Mouse (Mus musculus) cerebral cortex, adult 2 months (tissue): ENCODE data around the gene Dlat.

Experiments used
- WGBS: fragments of 180-500 bp; shearing (Covaris S2); methylation state at CpG from one replicate; pipeline ENCODE4 v1.1.7; 2018; 5-methylcytosine and 5-hydroxymethylcytosine counted together

Dlat gene

DNA sequence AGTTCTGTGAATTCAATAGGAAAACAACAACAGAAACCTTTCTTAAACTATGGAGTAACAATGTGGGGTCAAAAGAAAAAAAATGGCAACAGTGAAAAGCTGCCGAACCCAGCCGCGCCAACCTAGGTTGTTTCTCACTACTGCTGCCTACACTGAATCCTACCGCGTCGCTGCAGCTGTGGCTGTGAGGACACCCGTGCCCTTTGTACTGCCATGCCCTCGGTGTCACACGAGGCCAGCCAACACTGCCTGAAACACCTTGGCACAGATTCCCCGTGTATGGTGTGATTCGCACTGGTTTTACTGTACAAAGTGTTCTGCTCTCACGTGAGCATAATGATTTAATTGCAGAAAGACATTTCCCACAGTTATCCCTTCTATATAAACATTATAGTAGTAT is 851 bp upstream of the Dlat start:
- 5% methylated on average over 12 of the region's 12 CpGs for WGBS

DNA sequence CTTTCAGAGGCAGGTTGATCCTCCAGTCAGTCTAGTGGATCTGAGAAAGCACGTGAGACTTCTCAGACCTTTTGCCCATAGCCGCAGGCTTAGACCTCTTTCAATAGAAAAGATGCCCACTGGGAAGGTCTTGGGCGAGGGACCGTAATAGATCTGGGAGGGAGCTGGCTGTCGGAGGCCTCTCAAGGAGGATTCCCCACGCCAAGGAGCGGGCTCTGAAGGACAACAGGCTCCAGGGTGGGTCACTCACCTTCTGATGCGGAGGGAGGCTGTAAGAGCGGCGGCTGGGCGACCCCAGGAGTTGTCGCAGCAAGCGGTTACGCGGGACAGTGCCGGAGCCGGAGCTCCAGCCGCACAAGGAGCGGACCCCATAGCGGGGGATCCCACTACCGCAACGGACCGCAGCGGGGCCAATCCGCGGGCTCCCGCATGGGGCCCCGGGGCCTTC is 615 bp downstream of the Dlat start:
- WGBS: under 1% methylated on average over 28 of the region's 28 CpGs

DNA sequence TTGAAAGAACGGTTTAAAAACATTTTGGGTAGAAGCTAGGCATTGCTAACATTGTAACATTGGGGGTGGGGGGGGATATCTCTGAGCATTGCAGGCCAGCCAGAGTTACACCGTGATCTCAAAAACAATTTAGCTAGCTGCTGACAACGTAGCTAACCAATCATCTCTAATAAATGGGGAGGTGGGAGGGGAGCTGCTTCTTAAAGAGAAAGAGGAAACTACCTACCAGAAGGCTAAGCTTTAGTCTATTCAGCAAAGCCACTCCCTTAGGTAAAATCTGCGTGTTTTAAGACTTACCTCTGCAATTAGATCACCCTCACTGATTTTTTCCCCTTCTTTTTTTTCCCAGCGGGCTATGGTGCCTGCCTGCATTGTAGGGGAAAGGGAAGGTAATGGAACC is 1.2 kb downstream of the Dlat start:
- WGBS: 16% methylated on average over 5 of the region's 5 CpGs

DNA sequence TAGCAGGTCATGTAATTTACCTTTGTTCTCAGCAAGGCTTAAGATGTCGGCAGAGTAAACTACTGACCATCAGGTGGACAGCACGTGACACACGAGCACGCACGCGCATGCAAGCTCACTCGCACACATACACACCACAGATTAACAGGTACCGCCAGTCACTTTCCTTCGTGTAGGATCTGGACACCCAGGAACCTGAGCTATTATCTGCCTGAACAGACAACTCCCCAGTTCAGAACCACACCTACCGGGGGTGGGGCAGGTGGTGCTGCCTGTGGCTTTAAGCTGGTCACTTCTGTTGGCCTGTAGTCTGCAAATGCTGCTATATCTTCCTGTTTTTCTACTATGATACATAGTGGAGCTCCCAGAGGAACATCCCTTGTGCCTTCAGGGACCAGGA is 9.1 kb downstream of the Dlat start:
- WGBS: 98% methylated on average over 10 of the region's 10 CpGs

DNA sequence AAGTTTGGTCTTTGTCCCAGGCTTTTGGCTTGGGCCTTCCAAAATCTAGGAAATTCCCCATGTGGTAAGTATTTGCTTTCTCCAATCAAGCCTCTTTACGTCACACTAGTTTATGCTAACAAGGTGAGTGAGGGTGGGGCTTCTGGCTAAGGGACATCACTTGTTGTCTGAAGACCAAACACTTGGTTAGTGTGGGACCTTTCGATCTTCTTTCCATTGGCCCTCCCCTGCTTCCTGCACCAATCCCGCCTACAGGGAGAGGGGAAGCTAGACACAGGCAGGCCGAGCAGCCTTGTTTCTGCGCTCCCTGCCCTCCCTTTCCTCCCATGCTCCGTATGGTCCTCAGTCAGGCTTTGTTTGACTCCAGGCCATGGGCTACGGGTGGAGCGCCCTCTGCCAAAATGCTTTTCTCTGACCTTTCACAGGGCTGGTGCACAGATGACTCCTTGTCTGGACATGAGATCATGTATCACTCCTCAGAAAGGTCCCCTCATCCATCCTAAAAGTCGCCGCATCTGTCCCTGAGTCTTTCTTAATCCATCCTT is 12.7 kb downstream of the Dlat start:
- 83% methylated on average over 10 of the region's 10 CpGs for WGBS

DNA sequence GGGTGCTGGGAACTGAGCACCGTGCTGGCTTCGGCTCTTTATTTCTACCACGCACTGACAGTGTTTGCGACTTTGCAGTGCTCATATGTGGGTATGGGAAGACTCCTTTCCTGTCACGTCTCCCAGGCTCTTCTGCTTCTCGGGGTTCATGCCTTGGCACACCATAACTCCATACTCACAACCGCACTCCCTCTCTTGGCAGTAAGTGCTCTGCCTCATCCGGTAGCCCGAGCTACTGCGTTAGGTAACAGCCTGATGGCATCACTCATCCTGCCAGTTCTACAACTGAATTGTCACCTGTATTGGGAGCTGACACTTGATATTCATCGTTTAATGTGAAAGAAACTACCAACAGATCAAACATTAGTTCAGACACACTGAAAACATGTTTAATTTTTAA is 25.3 kb downstream of the Dlat start:
- 88% methylated on average over 11 of the region's 11 CpGs for WGBS

DNA sequence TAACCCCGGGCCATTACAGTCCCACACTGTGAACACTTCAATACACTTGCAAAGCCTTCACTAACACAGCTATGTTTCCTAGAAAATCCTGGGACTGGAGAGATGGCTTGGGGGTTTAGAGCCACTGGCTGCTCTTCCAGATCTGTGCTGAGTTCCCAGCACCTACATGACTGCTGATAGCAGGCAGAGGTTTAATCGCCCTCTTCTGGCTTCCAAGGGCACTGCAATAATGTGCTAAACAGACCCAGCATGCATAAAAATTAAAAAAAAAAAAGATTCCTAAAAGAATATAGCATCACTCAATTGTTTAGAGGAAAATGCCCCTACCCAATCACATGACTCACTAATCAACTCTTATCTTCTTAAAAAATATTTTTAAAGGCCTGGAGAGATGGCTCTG is 26.5 kb downstream of the Dlat start:
- 57% methylated on average over 2 of the region's 2 CpGs for WGBS

DNA sequence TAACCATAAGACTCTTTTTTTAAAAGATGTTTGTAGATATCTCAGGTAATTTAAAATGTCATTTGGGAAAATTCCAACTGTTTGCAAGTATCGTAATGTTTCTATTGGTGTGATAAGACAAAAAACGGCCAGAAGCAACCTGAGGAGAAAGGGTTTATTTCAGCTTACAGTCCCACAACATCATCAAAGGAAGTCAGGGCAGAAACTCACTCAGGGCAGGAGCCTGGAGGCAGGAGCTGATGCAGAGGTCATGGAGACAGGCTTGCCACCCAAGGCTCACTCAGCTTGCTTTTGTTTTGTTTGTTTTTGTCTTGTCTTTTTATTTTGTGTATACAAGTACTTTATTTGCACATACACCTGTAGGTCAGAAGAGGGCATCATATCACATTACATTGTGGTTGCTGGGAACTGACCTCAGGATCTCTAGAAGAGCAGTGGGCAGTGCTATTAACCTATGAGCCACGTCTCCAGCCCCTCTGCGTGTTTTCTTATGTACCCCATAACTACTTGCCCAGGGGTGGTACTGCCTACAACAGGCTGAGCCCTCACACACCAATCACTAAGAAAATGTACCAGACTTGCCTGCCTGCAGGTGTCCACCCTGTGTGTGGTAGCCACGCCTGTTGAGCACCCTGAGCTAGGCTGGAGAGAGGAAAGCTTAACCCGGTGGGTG is 27.4 kb downstream of the Dlat start:
- 92% methylated on average over 6 of the region's 6 CpGs for WGBS

DNA sequence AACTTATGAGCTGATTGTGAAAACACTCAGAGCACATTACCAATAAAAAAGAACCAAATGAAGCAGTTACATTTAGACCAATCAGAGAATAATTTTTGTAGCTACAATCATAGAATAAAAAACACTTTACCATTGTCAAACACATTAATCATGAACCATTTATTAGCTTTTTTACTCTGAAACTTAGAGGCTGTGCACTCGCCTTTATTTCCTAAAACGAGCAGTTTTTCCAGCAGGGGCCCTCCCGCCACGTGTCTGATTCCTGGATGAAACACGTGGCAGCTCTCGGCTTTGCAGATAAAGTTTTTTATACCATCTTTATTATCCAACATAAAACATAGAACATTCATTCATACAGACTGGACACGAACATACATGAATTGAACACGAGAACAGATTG is 28.7 kb downstream of the Dlat start:
- 88% methylated on average over 6 of the region's 8 CpGs for WGBS

DNA sequence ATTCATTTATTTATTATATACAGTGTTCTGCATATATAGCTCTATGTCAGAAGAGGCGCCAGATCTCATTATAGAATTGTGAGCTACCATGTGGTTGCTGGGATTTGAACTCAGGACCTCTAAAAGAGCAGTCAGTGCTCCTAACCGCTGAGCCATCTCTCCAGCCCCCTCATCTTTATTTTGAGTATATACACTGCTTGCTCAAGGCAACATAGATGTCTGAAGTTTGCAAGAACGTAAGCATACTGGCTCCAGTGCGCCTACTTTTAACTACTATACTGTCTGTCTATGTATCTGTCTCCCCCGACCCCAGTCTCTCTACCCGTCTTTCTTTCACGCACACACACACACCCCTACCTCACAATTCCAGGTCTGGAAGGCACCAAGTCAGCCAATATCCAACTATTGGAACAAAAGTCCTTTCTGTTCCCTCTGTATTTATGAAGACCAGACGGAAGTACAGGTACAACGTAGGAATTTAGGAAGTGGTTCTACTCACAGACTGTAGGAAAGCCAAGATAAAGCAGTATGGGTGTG is 41.7 kb downstream of the Dlat start:
- 54% methylated on average over 9 of the region's 9 CpGs for WGBS

DNA sequence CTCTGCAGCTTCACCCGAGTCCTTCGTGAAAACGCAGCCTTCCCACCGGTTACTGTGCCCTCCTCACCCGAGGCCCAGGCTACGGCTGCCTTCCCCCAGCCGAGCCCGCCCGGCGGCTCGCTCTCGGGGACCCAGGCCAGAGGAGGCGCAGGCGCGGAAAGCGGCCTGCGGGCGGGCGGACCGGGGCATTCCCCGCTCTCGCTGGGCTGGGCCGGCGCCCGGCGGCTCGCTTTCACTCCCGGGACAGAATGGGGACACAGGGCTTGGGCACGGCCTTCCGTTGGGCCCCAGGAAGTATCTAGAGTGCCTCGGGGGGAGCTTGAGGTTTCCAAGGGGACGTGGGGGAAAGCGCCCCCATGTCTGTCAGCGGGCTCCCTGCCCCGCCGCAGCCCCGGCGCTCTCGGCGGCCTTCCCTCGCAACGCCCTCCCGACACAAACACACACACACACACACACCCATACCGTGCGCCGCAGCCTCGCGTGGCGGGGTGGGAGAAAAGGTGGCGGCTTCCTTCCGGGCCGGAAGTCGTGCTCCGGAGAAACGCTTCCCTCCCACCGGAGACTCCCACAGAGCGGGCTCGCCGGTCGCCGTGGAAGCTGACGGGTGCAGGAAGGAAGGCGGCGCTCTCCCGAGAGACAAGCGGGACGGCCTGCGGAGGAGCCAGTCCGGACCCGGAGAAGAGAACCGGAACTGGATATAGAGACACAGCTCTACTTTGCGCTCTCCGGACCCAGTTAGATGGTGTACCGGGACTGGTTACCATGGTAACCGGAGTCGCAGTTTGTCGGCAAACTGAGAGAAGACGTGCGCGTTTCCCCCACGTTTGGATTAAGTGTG is 42.6 kb downstream of the Dlat start, which contains the start of the genes Pih1d2 and Nkapd1:
TSS of gene Pih1d2 (plus strand) at position 556 of the 838 bp plus-strand sequence.
TSS of gene Nkapd1 (minus strand) at position 699 of the 838 bp plus-strand sequence.
- WGBS: under 1% methylated on average over 81 of the region's 81 CpGs

DNA sequence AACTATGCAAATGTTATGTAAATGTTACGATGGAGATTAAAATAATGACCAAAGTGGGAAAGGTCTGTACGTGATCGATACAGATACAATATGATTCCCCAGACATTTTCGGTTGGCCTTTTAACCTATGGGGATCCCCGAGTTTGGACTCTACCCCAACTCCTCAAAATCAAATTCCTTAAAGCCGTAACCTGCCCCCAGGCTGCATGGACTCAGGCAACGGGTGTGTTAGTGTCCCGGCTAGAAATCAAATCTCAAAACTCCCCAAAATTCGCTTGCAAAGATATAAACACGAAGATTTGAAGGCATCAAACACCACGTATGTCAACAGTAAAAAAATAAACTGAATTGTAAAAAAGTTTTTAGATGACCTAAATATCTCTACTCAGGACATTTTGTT is 43.4 kb downstream of the Dlat start:
- WGBS: 28% methylated on average over 11 of the region's 11 CpGs

DNA sequence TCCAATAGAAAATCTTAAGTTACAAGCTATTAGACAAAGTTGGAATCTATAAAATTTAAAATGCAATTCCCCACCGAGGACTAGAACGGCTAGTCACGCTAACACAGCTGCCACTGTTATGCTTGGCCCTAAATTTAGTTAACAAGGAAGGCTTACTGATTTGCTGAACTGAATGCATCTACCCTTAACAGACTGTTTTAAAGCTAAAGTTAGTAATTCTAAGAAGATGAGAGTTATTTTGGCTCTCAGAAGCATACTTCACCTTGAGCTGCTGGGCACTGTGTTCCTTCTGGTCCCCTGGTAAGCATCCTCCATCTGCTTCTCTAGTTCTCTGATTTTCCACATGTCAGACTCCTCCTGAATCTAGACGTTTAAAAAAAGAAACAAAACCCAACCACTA is 47.5 kb downstream of the Dlat start:
- 46% methylated on average over 4 of the region's 4 CpGs for WGBS

DNA sequence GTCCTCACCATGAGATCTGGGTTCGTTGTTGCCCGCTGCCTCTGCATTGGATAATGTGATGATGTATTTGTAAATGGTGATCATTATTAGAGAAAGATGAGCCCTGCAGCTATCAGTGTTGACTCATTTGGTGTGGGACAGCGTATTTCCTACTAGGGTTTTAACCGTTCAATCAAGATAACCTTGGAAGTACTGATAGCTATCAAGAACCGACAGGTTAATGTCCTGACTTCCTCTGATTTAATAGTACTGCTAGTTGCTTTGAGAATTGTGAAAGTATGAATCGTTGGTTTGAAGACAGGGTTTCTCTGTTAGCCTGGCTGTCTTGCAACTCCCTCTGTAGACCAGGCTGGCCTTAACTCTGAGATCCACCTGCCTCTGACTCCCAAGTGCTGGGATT is 55.2 kb downstream of the Dlat start:
- WGBS: 3% methylated on average over 6 of the region's 6 CpGs

DNA sequence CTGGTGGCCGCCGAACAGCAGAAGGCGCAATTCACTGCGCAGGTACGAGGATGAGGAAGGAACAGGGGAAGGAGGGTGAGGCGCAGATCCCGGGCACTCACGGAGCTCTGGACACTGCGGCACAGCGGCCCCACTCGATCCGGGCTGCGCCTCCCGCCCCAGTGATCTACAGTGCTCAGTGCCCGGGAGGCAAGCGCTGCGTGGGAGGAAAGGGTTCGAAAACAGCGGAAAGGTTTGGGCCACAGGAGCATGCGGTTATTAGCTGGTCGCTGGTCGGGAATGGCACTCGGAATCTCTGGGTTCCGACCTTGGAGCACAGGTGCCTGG is 55.6 kb downstream of the Dlat start:
- under 1% methylated on average over 24 of the region's 24 CpGs for WGBS

DNA sequence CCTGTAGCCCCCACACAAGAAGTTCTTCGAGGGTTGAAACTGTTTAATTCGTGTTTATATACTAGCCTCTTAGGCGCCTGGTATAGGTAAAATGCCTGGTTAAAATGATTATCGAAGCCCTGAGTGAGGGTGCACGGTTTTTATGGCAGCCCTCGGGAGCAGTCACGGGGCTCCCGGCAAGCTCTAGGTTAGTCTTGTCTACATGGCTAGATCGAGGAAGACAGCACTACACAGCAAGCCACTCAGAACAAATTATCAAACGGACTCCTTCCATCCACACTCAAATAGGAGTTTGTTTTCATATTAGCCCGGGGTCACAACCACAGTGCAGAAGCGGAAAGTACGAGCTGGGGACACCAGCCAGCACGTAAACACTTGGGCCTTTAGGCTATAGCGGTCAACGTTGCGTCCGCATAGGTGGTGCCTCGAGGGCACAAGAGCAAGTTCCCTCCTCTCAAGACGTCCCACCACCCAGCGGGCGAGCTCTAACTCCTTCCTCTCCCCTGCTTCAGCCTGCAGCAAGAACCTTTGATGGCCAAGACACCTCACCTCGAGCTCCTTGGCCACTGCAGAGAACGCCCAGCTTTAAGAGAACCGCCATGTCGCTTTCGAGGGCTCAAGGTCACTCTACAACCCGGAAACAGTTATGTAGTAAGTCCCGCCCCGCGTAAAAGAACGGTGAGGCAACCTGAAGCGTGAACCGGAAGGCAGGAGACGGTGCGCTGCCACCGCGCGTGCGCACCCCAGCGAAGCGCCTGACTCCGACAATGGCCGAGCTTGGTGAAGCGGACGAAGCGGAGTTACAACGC is 56.2 kb downstream of the Dlat start, which contains the start of the genes Sdhd and Timm8b:
TSS of gene Sdhd (minus strand) at position 624 of the 809 bp plus-strand sequence.
TSS of gene Timm8b (plus strand) at position 722 of the 809 bp plus-strand sequence.
- WGBS: under 1% methylated on average over 48 of the region's 48 CpGs

DNA sequence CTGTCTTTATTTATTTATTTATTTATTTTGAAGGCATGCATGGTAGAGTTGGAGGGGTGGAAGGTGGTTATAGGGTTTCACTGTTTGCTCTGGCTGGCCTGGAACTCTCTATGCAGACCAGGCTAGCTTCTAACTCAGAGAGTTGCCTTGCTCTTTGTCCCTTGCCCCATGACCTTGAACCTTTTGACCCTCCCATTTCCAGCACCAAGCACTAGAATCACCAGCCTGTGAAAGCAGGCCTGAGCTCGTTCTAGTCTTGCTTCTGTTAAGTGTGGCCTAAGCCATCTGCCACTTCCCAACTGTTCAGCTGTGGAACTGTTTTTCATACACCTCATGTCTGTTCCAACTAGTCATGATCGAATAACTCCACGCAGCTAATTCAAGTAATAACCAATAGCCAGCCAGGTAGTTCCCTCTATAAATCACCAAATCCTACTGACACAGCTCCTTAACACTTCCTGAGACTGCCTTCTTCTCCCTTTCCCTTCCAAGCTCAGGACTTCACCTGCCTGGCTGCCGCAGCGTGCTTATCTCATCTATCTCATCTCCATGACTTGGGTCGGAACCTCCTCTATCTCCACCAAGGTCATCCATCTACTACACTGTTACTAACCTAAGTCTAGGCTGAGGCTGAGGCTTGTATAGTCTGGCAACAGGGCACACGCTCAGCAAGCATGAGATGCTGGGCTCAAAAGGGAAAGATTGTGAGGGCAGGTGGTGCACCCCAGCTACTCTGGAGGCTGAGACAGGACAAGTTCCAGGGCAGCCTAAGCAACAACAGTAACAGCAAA is 57.3 kb downstream of the Dlat start:
- 78% methylated on average over 7 of the region's 7 CpGs for WGBS

DNA sequence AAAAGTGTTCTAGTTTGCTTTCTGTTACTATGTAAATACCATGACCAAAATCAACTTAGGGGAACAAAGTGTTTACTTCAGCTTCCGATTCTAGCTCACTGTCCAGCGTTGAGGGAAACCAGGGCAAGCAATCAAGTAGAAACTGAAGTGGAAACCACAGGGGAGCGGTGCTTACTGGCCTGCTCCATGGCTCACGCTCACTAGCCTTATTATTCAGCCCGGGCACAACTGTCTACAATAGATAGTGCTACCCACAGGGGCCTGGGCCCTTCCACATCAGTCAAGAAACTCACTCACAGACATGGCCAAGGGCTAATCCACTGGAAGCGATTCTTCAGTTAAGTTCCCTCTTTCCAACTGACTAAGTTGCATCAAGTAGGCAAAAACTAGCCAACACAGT is 58.0 kb downstream of the Dlat start:
- 71% methylated on average over 6 of the region's 6 CpGs for WGBS

DNA sequence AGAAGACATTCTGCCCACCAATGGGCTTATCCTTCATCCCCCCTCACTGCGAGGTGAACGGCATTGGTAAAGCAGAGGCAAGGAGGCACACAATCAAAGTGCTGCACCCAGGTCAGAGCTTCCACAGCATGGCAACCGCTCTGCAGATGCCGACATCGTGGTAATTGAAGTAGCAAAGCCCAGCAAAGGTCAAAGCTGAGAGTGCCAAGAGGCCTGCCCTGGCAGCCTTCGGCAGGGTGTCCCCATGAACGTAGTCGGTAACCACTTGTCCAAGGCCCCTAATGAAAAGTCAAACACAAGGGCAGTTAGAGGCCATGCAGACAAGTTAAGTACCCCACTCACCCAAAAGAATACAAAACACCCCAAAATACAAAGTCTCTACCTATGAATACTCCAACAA is 62.6 kb downstream of the Dlat start:
- WGBS: 92% methylated on average over 8 of the region's 8 CpGs

DNA sequence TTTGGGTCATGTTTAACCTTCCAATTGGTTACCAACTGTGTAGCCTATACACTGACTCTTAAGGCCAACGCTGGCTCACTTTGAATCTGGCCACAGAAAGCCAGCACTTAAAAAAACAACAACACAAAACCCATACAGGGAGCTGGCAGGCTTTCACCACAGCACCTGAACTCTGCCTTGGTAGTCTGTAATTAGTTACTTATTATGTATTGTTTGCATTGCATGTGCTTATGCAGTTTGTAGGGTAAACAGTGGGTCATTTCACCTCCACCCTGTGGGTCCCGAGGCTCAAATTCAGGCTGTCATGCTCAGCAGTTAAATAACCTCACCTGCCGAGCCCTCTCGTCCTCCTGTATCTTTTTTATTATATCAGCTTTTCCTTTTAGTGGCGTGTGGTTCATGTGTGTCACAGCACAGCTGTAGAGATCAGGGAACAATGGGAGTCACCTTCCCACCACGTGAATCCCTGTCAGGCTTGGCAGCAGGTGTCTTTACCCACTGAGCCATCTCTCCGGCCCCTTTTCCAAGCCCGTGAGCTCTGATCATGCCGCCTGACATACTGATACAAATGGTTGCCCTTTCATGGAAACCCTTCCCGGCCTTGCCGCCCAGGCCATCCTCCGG is 64.7 kb downstream of the Dlat start:
- 83% methylated on average over 12 of the region's 12 CpGs for WGBS
